Mouse (Mus musculus): ENCODE measurements around the gene Kif15.

The Kif15 gene

GRCm38 (mm10) chr9:122950643-122951475, at the start of gene Kif15, which contains the start of gene 1110059G10Rik:
Gene Kif15, plus strand, starts transcription at chr9:122951046.
Gene 1110059G10Rik, minus strand, starts transcription at chr9:122951000.
- DNase-seq (ENCODE audit: low spot score) = peak; percentile 94

- DNase-seq (ENCODE audit: low spot score) = no peak
Observed at GRCm38 (mm10) chr9:122901047-122901446, 49.8 kb upstream of the Kif15 start.

- DNase-seq (ENCODE audit: low spot score) = peak; percentile 67
Observed at GRCm38 (mm10) chr9:122902717-122903535, 47.9 kb upstream of the Kif15 start.

- DNase-seq (ENCODE audit: low spot score) = no peak
Observed at GRCm38 (mm10) chr9:122922436-122922835, 28.4 kb upstream of the Kif15 start.

GRCm38 (mm10) chr9:122922936-122923381, 27.9 kb upstream of the Kif15 start, which contains the start of gene Zfp105:
Gene Zfp105, plus strand, starts transcription at chr9:122923072.
- peak; percentile 86 for DNase-seq (ENCODE audit: low spot score)

GRCm38 (mm10) chr9:122928915-122929314, 21.9 kb upstream of the Kif15 start:
- no peak for DNase-seq (ENCODE audit: low spot score)

- no peak for DNase-seq (ENCODE audit: low spot score)
Observed at GRCm38 (mm10) chr9:122998406-122999192, 47.8 kb downstream of the Kif15 start.

- no peak for DNase-seq (ENCODE audit: low spot score)
Observed at GRCm38 (mm10) chr9:122999193-122999586, 48.3 kb downstream of the Kif15 start.

- DNase-seq (ENCODE audit: low spot score) = no peak
Observed at GRCm38 (mm10) chr9:123004718-123005117, 53.9 kb downstream of the Kif15 start.

- no peak for DNase-seq (ENCODE audit: low spot score)
Observed at GRCm38 (mm10) chr9:123006071-123006470, 55.2 kb downstream of the Kif15 start.

- DNase-seq (ENCODE audit: low spot score) = peak; percentile 95
Observed at GRCm38 (mm10) chr9:123020995-123021631, 70.3 kb downstream of the Kif15 start, which contains the start of gene Tmem42. Gene Tmem42, plus strand, starts transcription at chr9:123021326.

- DNase-seq (ENCODE audit: low spot score) = no peak
Observed at GRCm38 (mm10) chr9:123021636-123022379, 71.0 kb downstream of the Kif15 start.

GRCm38 (mm10) chr9:123024201-123024600, 73.4 kb downstream of the Kif15 start:
- no peak for DNase-seq (ENCODE audit: low spot score)

- peak; percentile 9 for DNase-seq (ENCODE audit: low spot score)
Observed at GRCm38 (mm10) chr9:123031496-123032246, 80.8 kb downstream of the Kif15 start.

- no peak for DNase-seq (ENCODE audit: low spot score)
Observed at GRCm38 (mm10) chr9:123034426-123034825, 83.6 kb downstream of the Kif15 start, which contains the start of gene Tgm4. Gene Tgm4, plus strand, starts transcription at chr9:123034726.

GRCm38 (mm10) chr9:123047665-123048064, 96.8 kb downstream of the Kif15 start:
- DNase-seq (ENCODE audit: low spot score) = no peak

GRCm38 (mm10) chr9:123058724-123059292, 108.0 kb downstream of the Kif15 start:
- DNase-seq (ENCODE audit: low spot score) = no peak

GRCm38 (mm10) chr9:123060172-123060571, 109.3 kb downstream of the Kif15 start:
- no peak for DNase-seq (ENCODE audit: low spot score)

All from yolk sac, embryonic 10.5 days (tissue).